Mouse (Mus musculus) lung, adult 2 months (tissue): Measurements from ENCODE around the gene Dnah14. TPM values are rescaled to one million over a fixed set of nuclear protein-coding genes. Genes with fewer than 3 reads are reported as not detected.

Source experiments
- DNase-seq: peaks from one replicate; pipeline ENCODE4 v3.0.0; 2022
- H3K4me1 ChIP-seq: fragments of 200-500 bp; 2 replicates; pipeline ENCODE4 v1.6.1; 2011; ENCODE audit warnings: low read length; ENCODE audit not compliant: control insufficient read depth, insufficient read depth
- H3K4me3 ChIP-seq: fragments of 200-500 bp; replicated peaks from 2 replicates; pipeline ENCODE3; 2011; ENCODE audit warnings: low read depth, mild to moderate bottlenecking, control low read depth, low read length; ENCODE audit errors: extremely low read depth
- CTCF ChIP-seq: fragments of 200-500 bp; IDR thresholded peaks from 2 replicates; pipeline ENCODE4 v1.5.1; 2011; ENCODE audit warnings: mild to moderate bottlenecking, low read length, control low read depth; ENCODE audit not compliant: insufficient read depth
- POLR2A ChIP-seq: fragments of 200-500 bp; IDR thresholded peaks from 2 replicates; pipeline ENCODE4 v1.6.1; 2011; ENCODE audit warnings: low read depth, mild to moderate bottlenecking, control low read depth, low read length, borderline replicate concordance; ENCODE audit errors: extremely low read depth
- WGBS: fragments of 180-500 bp; shearing (Covaris S2); methylation state at CpG from one replicate; pipeline ENCODE4 v1.1.7; 2018; 5-methylcytosine and 5-hydroxymethylcytosine counted together
- polyA plus RNA-seq: library from polyadenylated mRNA; depleted of rRNA; stranded (reverse); fragments of >200 nt; gene quantifications from 2 replicates; pipeline ENCODE4 v1.2.3, GENCODE M21; 2012

Gene Dnah14
- polyA plus RNA-seq, 1 experiment, result 0.05 TPM

GRCm38 (mm10) chr1:181599376-181599775, 23.0 kb downstream of the Dnah14 start:
- no peak overlapping the region for H3K4me3 ChIP-seq
- no peak for DNase-seq
- no peaks in the 10 kb centered on the region for H3K4me1 ChIP-seq
- WGBS, result 48% methylated on average over 4 of the region's 4 CpGs
- TF ChIP-seq POLR2A (no peak), CTCF (no peak)

- TF ChIP-seq POLR2A (no peak), CTCF (no peak)
- H3K4me1 ChIP-seq, result no peaks in the 10 kb centered on the region; the same call in 1 of the 2 replicates
- DNase-seq, result no peak
- H3K4me3 ChIP-seq, result no peak overlapping the region
- WGBS, result 53% methylated on average over 3 of the region's 3 CpGs
Observed at GRCm38 (mm10) chr1:181611118-181611517, 34.8 kb downstream of the Dnah14 start.

GRCm38 (mm10) chr1:181615866-181616491, 39.6 kb downstream of the Dnah14 start:
- TF ChIP-seq CTCF (peak; percentile 77), POLR2A (no peak)
- 40% methylated on average over 11 of the region's 11 CpGs for WGBS
- DNase-seq, result peak; percentile 55
- H3K4me1 ChIP-seq, result no peaks in the 10 kb centered on the region; the same call in 1 of the 2 replicates
- no peak overlapping the region for H3K4me3 ChIP-seq

- WGBS, result 49% methylated on average over 5 of the region's 5 CpGs
Observed at GRCm38 (mm10) chr1:181617332-181617731, 41.0 kb downstream of the Dnah14 start.

GRCm38 (mm10) chr1:181623149-181623680, 46.9 kb downstream of the Dnah14 start:
- H3K4me1 ChIP-seq, result no peaks in the 10 kb centered on the region
- 59% methylated on average over 6 of the region's 6 CpGs for WGBS
- H3K4me3 ChIP-seq, result no peak overlapping the region
- no peak for TF ChIP-seq CTCF
- no peak for DNase-seq

More at GRCm38 (mm10) chr1:181617332-181617731, 41.0 kb downstream of the Dnah14 start:
- Histone ChIP-seq H3K4me3 (no peak overlapping the region), H3K4me1 (no peaks in the 10 kb centered on the region)
- DNase-seq, result no peak
- TF ChIP-seq CTCF (peak; percentile 44), POLR2A (no peak)

- H3K4me3 ChIP-seq, result no peak overlapping the region
- WGBS, result 82% methylated on average over 8 of the region's 8 CpGs
- H3K4me1 ChIP-seq, result no peaks in the 10 kb centered on the region
- no peak for DNase-seq
- TF ChIP-seq POLR2A (no peak), CTCF (no peak)
Observed at GRCm38 (mm10) chr1:181624876-181625275, 48.5 kb downstream of the Dnah14 start.

GRCm38 (mm10) chr1:181628276-181628675, 51.9 kb downstream of the Dnah14 start:
- Histone ChIP-seq H3K4me3 (no peak overlapping the region), H3K4me1 (no peaks in the 10 kb centered on the region)
- TF ChIP-seq CTCF, result no peak
- no peak for TF ChIP-seq POLR2A
- 61% methylated on average over 6 of the region's 6 CpGs for WGBS
- DNase-seq, result no peak

- no peak for DNase-seq
- Histone ChIP-seq H3K4me3 (no peak overlapping the region), H3K4me1 (no peaks in the 10 kb centered on the region)
- no peak for TF ChIP-seq CTCF
- TF ChIP-seq POLR2A, result no peak
- 78% methylated on average over 4 of the region's 4 CpGs for WGBS
Observed at GRCm38 (mm10) chr1:181631371-181631770, 55.0 kb downstream of the Dnah14 start.

- DNase-seq, result no peak
- 73% methylated on average over 12 of the region's 12 CpGs for WGBS
- TF ChIP-seq POLR2A, result no peak
- TF ChIP-seq CTCF, result no peak
- Histone ChIP-seq H3K4me3 (no peak overlapping the region), H3K4me1 (no peaks in the 10 kb centered on the region)
Observed at GRCm38 (mm10) chr1:181637997-181638713, 61.8 kb downstream of the Dnah14 start.

GRCm38 (mm10) chr1:181640383-181640782, 64.0 kb downstream of the Dnah14 start:
- DNase-seq, result no peak
- no peaks in the 10 kb centered on the region for H3K4me1 ChIP-seq
- no peak overlapping the region for H3K4me3 ChIP-seq
- TF ChIP-seq POLR2A, result no peak
- WGBS, result 72% methylated on average over 2 of the region's 2 CpGs
